Mouse (Mus musculus): ENCODE measurements around the gene Gzma. TPM values are rescaled to one million over a fixed set of nuclear protein-coding genes. Genes with fewer than 3 reads are reported as not detected.

The Gzma gene
- not detected in 2 replicates for total RNA-seq (2023)

DNA sequence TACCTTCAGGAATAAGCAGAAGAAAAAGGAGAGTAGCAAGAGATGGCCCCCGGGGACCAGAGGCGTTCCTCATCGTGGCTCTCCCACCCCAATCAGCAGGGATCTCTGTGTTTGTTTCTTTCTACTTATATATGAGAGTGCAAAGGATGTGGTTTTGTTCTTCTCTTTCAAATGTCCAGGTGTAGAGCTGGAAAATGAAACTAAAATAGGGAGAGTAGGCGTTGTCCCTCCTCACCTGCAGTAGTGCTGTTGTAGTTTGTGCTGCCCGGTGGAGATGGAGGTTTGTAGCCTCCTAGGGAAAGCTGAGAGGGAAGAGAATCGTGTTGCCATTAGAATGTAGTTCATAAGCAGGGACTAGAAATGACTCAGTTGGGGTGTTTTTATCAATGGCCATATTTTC is at the start of gene Gzma:
Gene Gzma, minus strand, starts transcription at position 103 of the 400 bp plus-strand sequence.

DNA sequence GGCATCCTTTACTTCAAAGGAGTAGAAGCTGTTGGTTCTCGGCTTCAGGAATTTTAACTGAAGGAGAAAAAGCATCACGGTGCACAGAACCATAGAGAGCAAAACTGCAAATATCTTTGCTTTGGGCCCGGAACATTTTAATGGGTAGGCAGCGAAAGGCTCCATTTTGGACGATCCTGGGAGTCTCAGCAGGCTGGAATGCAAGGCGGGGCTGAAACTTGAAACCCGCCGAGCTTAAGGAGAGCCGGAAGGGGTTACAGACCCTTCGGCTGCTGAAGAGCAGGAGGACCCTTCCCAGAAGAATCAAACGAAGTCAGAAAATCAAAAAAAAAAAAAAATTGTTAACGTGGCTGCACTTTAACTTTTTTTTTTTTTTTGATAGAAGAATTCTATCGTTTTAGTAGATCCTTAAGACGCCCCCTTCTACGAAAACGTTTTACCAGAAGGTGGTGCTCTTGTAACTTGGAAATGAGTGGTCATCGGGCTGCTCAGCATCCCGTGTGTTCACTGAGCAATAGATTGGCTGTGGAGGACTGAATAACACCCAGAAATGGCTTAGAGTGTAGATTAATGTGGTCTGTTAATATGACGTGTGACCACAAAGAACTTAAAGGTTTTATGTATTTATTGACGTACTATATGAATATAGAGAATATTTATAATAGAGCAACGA is 54.4 kb downstream of the Gzma start, which contains the start of gene Gpx8:
Gene Gpx8, minus strand, starts transcription at position 200 of the 673 bp plus-strand sequence.

Other genes starting within 250 kb of the Gzma start
- gene Mtrex, start 173.6 kb downstream of the Gzma start, total RNA-seq (2023): 28.0 and 40.3 TPM in 2 replicates
- gene Dhx29, start 173.5 kb downstream of the Gzma start, total RNA-seq (2023): 10.3 and 11.1 TPM in 2 replicates
- 20.3 and 26.1 TPM in 2 replicates for gene Ccno, start 113.2 kb downstream of the Gzma start, total RNA-seq (2023)
- not detected in 2 replicates for gene Mcidas, start 107.1 kb downstream of the Gzma start, total RNA-seq (2023)
- not detected in 2 replicates for gene Cdc20b, start 65.9 kb downstream of the Gzma start, total RNA-seq (2023)
- not detected in 2 replicates for gene Gpx8, start 54.6 kb downstream of the Gzma start, total RNA-seq (2023)
- not detected in 2 replicates for gene Esm1, start 108.7 kb upstream of the Gzma start, total RNA-seq (2023)
- gene Gzmk, start 124.9 kb upstream of the Gzma start, total RNA-seq (2023): not detected in 2 replicates
- gene BC067074, start 192.2 kb upstream of the Gzma start, total RNA-seq (2023): not detected in 2 replicates

Measured in neutrophil, adult 65 days (primary cell).